Mouse (Mus musculus) olfactory bulb, adult 2 months (tissue): Measurements from ENCODE around the gene Cactin. TPM values are rescaled to one million over a fixed set of nuclear protein-coding genes. Genes with fewer than 3 reads are reported as not detected.
A peak's percentile ranks its signal among the peaks of the same experiment; 100 is the strongest.

Experiments used
- H3K27ac ChIP-seq: fragments of 200-500 bp; 2 replicates; pipeline ENCODE4 v1.5.1; 2012; ENCODE audit warnings: low read depth, low read length; ENCODE audit not compliant: insufficient read depth
- H3K4me1 ChIP-seq: fragments of 200-500 bp; 2 replicates; pipeline ENCODE4 v1.6.1; 2012; ENCODE audit warnings: low read length; ENCODE audit not compliant: control insufficient read depth, insufficient read depth
- H3K4me3 ChIP-seq: fragments of 200-500 bp; 2 replicates; pipeline ENCODE4 v1.5.1; 2012; ENCODE audit warnings: mild to moderate bottlenecking, low read depth, low read length, moderate library complexity; ENCODE audit not compliant: insufficient read depth
- CTCF ChIP-seq: fragments of 200-500 bp; IDR thresholded peaks from 2 replicates; pipeline ENCODE4 v1.5.1; 2012; ENCODE audit warnings: low read depth, mild to moderate bottlenecking, low read length, moderate library complexity; ENCODE audit not compliant: insufficient read depth
- POLR2A ChIP-seq: fragments of 200-500 bp; IDR thresholded peaks from 2 replicates; pipeline ENCODE4 v1.6.1; 2012; ENCODE audit warnings: mild to moderate bottlenecking, low read depth, low read length, moderate library complexity; ENCODE audit not compliant: insufficient read depth
- WGBS: fragments of 180-500 bp; shearing (Covaris S2); methylation state at CpG from one replicate; pipeline ENCODE4 v1.1.7; 2018; 5-methylcytosine and 5-hydroxymethylcytosine counted together
- polyA plus RNA-seq: library from polyadenylated mRNA; stranded (reverse); fragments of >200 nt; gene quantifications from 2 replicates; pipeline ENCODE4 v1.2.4, GENCODE M21; 2012; ENCODE audit warnings: low replicate concordance; ENCODE audit not compliant: missing spikeins, insufficient read depth, insufficient read length

The Cactin gene
- polyA plus RNA-seq, 1 experiment, result not detected

DNA sequence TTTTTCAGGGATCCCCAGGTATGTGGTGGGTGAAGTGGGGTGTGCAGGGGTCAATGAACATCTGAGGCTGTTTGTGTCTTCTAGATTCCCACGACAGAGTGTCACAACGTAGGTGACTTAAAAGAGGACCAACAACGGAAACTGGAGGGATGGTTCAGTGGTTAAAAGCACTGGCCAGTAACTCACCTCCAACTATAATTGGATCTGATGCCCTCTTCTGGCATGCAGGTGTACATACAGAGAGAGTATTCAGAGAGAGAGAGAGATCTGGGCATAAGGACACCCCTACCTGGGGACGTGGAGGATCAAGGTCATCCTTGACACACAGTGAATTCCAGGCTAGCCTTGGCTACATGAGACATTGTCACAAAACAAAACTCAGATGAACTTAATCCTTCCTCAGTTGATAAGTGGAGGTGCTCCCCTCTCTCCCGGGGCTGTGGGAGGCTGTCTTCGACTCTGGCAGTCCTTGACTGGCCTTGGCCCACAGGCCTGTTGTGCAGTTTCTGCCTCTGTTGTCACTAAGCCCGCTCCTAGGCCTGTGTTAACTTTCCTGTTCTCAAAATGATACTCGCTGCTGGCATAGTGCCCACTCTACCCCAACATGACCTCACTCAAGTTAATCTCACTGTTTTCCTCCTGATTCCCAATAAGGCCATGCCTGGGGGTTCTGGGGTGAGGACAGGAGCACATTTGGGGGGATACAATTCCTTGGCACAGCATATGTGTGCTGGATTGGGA lies 23.7 kb downstream of the Cactin start:
- WGBS, result 51% methylated on average over 8 of the region's 8 CpGs

DNA sequence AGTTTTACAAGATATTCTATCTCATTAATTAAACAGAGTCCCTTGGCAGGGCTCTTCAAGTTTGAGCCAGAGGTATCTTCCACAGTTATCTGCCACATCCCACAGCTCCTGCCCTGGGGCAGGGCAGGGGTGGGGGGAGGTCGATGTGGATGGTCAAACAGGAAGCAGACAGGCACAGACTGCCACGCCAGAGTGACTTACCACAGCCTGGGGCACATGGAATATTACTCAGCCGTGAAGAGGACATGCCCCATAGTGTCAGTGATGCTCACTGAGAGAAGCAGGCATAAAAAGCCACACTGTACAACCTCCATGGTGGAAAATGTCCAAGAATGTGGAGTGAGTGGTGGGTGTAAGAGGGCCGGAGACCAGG lies 24.2 kb downstream of the Cactin start:
- 89% methylated on average over 4 of the region's 4 CpGs for WGBS
- no peak for TF ChIP-seq POLR2A
- no peak for TF ChIP-seq CTCF
- Histone ChIP-seq H3K27ac (no peak overlapping the region), H3K4me1 (peaks cover 24% of the 10 kb centered on the region), H3K4me3 (no peak overlapping the region)

More for the DNA sequence above, 23.7 kb downstream of the Cactin start:
- H3K4me3 ChIP-seq, result no peak overlapping the region
- no peak overlapping the region for H3K27ac ChIP-seq
- TF ChIP-seq CTCF (no peak), POLR2A (no peak)
- peaks cover 23% of the 10 kb centered on the region for H3K4me1 ChIP-seq

DNA sequence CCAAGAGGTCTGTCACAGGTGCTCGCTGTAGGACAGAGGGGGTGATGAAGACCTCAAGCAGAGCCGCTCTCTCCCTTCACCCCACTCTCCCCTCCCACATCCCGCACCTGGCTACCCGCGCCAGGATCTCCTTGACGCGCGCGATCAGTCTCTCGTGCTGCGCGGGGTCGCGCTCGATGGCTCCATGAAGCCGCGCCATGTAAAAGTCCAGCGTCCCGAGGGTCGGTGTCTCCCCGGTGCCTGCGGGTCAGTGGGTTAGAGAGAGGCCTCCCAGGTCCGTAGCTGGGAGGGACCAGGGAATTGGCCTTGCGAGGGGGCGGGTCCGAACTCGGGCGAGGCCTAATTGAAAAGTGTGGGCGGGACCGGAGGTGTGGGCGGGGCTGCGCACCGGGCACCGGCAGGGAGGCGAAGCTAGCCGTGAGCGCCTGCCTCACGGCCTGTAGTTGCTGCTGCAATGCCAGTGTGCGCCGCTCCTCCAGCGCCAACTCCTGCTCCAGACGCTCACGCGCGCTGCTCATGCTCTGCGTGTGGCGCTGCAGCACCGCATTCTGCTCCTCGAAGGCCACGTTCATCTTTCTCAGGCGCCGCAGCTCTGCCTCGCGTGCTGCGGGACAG lies 25.7 kb downstream of the Cactin start:
- Histone ChIP-seq H3K4me3 (0 out of 2 replicates have a peak overlapping the region, but pooled peaks have one; percentile 2), H3K4me1 (peaks cover 24% of the 10 kb centered on the region), H3K27ac (no peak overlapping the region)
- 29% methylated on average over 55 of the region's 55 CpGs for WGBS
- TF ChIP-seq POLR2A (no peak), CTCF (no peak)

DNA sequence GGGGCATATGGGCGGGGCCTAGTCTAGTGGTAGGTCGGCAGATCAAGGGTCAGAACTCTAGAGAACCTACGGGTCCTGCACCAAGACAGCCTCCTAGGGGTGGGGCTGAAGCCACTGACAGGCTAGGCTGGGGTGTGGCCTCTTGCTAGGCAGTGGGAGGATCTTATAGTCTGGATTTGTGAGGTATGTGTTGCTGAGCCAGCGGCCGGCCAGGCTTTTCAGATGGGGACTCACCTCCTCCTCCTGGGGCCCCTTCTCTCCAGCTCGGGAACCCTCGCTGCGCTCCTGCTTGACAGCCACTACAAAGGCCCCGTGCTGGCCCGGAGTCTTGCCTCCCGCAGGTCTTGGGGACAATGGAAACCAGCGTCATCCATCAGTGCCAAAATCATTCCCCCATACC lies 28.2 kb downstream of the Cactin start:
- Histone ChIP-seq H3K4me1 (peaks cover 17% of the 10 kb centered on the region), H3K27ac (no peak overlapping the region), H3K4me3 (no peak overlapping the region)
- no peak for TF ChIP-seq CTCF
- TF ChIP-seq POLR2A, result no peak
- 22% methylated on average over 12 of the region's 12 CpGs for WGBS

DNA sequence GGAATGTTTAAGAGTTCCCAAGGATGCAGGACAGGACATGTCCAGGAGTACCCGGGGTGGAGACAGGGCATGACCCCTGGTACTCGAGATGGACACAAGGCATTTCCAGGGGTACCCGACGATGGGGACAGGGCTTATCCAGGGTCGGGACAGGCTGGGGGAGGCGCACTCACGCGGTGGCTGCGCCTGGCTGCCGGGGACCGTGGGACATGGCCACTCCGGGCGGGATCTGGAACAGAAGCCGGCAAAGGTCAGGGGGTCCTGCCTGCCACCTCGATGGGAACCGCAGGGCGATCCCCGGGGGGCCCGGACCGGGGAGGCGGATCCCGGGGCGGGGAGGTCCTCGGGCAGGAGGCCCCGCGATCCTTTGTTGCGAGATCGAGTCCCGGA lies 29.1 kb downstream of the Cactin start:
- peaks cover 24% of the 10 kb centered on the region for H3K4me1 ChIP-seq
- peak overlapping the region; percentile 50 for H3K4me3 ChIP-seq
- no peak overlapping the region for H3K27ac ChIP-seq
- no peak for TF ChIP-seq CTCF
- TF ChIP-seq POLR2A, result no peak
- WGBS, result 1% methylated on average over 29 of the region's 29 CpGs

DNA sequence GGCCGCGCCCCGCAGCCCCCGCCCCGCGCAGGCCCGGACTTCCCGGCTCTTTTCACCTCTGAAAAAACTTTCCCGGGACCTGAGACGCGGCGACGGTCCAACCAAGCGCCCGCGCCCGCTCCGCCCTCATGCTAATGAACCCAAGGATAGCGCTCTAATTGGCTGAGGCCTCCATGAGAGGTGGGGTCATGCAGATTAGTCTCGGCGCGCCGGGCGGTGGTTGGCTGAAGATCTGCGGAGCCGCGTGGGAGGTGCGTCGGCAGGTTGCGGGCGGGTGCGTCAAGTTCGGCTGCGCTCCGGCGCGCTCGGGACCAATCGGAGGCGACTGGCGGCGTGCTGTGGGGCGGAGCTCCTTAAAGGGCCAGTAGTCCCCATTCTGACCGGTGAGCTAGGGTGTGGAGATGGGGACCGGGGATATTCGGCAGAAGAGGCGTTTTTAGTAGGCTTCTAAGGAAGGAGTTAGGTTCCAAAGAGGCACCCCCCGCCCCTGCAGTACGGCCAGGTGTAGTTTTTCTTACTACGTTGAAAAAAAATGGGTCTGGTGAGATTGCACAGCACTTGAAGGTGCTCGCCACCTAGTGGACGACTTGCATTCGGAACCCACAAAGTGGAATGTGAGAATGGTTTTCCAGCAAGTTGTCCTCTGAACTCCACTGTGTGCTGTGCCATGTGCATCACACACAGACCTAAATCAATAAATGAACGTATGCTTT lies 29.6 kb downstream of the Cactin start, which contains the start of gene Hmg20b:
Gene Hmg20b, minus strand, starts transcription at position 130 of the 713 bp plus-strand sequence.
- TF ChIP-seq POLR2A, result no peak
- TF ChIP-seq CTCF, result peak; percentile 87
- Histone ChIP-seq H3K27ac (0 out of 2 replicates have a peak within 1 kb of the TSS, but pooled peaks have one; percentile 48), H3K4me1 (peaks cover 27% of the 10 kb centered on the region), H3K4me3 (peak within 1 kb of the TSS; percentile 61)
- under 1% methylated on average over 54 of the region's 54 CpGs for whole genome bisulfite sequencing

DNA sequence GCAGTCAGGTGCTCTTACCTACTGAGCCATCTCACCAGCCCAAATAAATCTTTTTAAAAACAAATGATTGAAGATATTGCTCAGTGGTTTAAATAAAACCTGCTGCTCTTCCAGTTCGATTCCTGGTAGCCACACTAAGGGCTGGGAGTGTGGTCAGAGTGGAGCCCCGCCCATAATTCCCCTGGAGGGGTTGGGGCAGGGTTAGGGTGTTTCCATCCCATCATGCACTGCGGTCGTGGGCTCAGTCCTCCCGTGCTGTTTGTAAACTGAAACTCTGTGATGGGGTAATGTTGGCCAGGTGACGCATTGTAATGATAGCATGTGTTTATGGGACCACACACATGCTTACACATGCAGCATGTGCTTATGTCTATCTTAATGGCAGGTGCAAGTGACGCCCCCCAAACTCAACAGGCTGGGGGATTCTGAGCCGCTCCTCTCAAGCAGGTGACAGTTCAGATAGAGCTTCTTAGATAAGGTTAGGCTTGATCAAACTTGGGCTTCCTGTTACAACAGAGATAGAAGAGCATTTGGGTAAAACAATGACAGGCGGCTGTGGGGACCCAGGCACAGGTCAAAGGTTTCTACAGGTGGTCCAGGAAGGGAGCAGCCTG lies 30.9 kb downstream of the Cactin start:
- WGBS, result 33% methylated on average over 9 of the region's 9 CpGs
- peaks cover 35% of the 10 kb centered on the region for H3K4me1 ChIP-seq
- TF ChIP-seq CTCF (no peak), POLR2A (no peak)
- H3K4me3 ChIP-seq, result no peak overlapping the region
- no peak overlapping the region for H3K27ac ChIP-seq

DNA sequence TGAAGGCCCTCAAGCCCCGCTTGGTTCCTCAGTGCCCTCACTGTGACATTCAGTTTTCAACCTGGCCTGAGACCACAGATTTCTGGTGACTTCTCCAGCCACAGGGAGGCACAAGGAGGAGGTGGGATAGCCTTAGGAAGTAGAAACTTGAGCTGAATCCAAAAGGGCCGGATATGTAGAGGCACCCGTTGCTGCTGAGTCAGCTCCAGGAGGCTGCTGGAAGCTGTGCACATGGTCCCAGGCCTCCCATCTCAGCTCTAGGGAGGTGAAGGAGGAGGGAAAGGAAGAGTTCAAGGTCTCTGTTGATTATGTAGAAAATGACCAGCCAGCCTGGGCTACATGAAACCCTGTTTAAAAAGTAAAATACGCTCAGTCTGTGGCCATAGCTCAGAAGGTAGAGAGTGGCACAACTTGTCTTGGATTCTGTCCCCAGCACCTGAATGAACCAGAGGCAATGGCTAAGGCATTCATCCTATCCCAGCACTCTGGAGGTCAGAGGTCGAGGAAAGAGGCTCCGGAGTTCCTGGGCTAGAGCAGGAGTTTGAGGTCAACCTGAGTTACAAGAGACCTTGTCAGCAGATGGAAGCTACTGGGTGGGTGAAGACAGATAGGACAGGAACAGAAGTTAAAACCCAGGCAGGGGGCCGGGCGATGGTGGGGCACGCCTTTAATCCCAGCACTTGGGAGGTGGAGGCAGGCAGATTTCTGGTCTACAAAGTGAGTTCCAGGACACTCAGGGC lies 34.0 kb downstream of the Cactin start:
- WGBS, result 72% methylated on average over 9 of the region's 9 CpGs
- TF ChIP-seq POLR2A (no peak), CTCF (no peak)
- Histone ChIP-seq H3K4me1 (peaks cover 48% of the 10 kb centered on the region), H3K4me3 (no peak overlapping the region), H3K27ac (no peak overlapping the region)
